14 mouse cellular contexts compared by ENCODE assay signal in the genomic region with DNA sequence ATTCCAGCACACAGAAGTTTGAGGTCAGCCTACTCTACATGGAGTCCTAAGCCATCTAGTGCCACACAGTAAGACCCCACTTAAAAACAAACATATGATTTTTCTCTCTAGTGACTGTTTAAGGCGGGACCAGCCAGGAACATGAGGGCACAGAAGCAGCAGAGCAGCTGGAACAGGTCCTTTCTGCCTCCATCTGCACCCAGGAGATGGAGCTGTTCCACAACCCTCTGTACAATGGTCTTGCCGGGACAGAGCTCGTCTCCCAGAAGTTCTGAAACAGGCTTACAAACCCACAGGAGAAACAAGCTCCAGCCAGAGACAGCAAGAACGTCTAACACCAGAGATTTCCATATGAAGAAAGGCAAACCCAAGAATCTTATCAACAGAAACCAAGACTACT. TPM values are rescaled to one million over a fixed set of nuclear protein-coding genes. Genes with fewer than 3 reads are reported as not detected.
DNase-seq lines count a peak whose midpoint lies in the region; ATAC-seq and TF ChIP-seq lines count a peak whose summit lies in the region.
"Had no signal": no experiment of that assay in that cellular context is flagged by ENCODE, and none has a peak within 500 bp of the region (broad histone marks: within the 10 kb centered on the region; RNA-seq: fewer than 3 reads in every experiment).

No protein-coding gene starts in this region.

- no peak overlapping the region for H3K27ac ChIP-seq in heart, embryonic 10.5 days
- no peak overlapping the region for H3K27ac ChIP-seq in liver, postnatal 0 days (ENCODE audit: low read depth)
- no peak overlapping the region for H3K27ac ChIP-seq in liver, embryonic 12.5 days
- H3K27ac ChIP-seq in stomach, postnatal 0 days (replicated peaks) = no peak overlapping the region
- H3K27ac ChIP-seq in thymus, adult 2 months (ENCODE audit: control insufficient read depth, insufficient read depth, low read length) = no peak overlapping the region
- H3K27ac ChIP-seq: embryonic facial prominence, embryonic 15.5 days; intestine, embryonic 15.5 days; lung, embryonic 15.5 days had no signal

- peak; percentile 64 for DNase-seq in heart, embryonic 10.5 days (ENCODE audit: low spot score)
- DNase-seq in heart, postnatal 25 days (ENCODE audit: low spot score) = no peak
- no peak for DNase-seq in liver, postnatal 0 days
- peak; percentile 22 to 26 for DNase-seq in heart, postnatal 36 days
- DNase-seq in stomach, postnatal 0 days (ENCODE audit: low spot score) = no peak
- DNase-seq in thymus, adult 2 months = no peak

- intact Hi-C loops in heart, postnatal 25 days (cut with DNase I) = no loop called here
- intact Hi-C loops in heart, postnatal 36 days (cut with DNase I) = loop anchor here (2.0 kb wide), 1 partner anchor 27 kb away; no protein-coding TSS in a partner anchor

- peak; percentile 46 for TF ChIP-seq CTCF in liver, postnatal 0 days (IDR thresholded peaks at IDR 0.05; ENCODE audit: low read depth)
- TF ChIP-seq CTCF in stomach, postnatal 0 days (IDR thresholded peaks at IDR 0.05; ENCODE audit: low read depth) = peak; percentile 69
- TF ChIP-seq CTCF in thymus, adult 2 months (IDR thresholded peaks at IDR 0.05; ENCODE audit: borderline replicate concordance, control insufficient read depth, extremely low read depth, insufficient read depth, low read length, poor library complexity) = no peak

- no peak for TF ChIP-seq EP300 in liver, postnatal 0 days (IDR thresholded peaks at IDR 0.05; ENCODE audit: low read depth)
- TF ChIP-seq EP300 in stomach, postnatal 0 days (optimal IDR thresholded peaks at IDR 0.05) = no peak

- TF ChIP-seq POLR2A in thymus, adult 2 months (IDR thresholded peaks at IDR 0.05; ENCODE audit: control insufficient read depth, extremely low read depth, insufficient read depth, low read length, poor library complexity) = no peak

- ATAC-seq in liver, postnatal 0 days = no peak
- no peak for ATAC-seq in liver, embryonic 12.5 days
- ATAC-seq in stomach, postnatal 0 days (ENCODE audit: low FRiP score, low TSS enrichment) = no peak
- ATAC-seq: intestine, embryonic 15.5 days; midbrain, embryonic 16.5 days had no signal

- 60% methylated on average over 4 of the region's 4 CpGs for WGBS in heart, embryonic 10.5 days
- whole genome bisulfite sequencing in liver, postnatal 0 days (ENCODE audit: insufficient replicate concordance) = 53% methylated on average over 4 of the region's 4 CpGs
- WGBS in liver, embryonic 12.5 days (ENCODE audit: insufficient replicate concordance) = 52% methylated on average over 4 of the region's 4 CpGs
- WGBS in stomach, postnatal 0 days = 47% methylated on average over 4 of the region's 4 CpGs
- 67% methylated on average over 4 of the region's 4 CpGs for WGBS in thymus, adult 2 months

- H3K4me2 ChIP-seq in liver, postnatal 0 days (ENCODE audit: low read depth, low read length) = no peak overlapping the region
- H3K4me2 ChIP-seq in liver, embryonic 12.5 days = no peak overlapping the region
- H3K4me2 ChIP-seq in stomach, postnatal 0 days (replicated peaks; ENCODE audit: low read depth) = no peak overlapping the region
- H3K4me2 ChIP-seq: embryonic facial prominence, embryonic 15.5 days; intestine, embryonic 15.5 days; lung, embryonic 15.5 days had no signal

- no peaks in the 10 kb centered on the region for H3K9me3 ChIP-seq in heart, embryonic 10.5 days
- H3K9me3 ChIP-seq in liver, postnatal 0 days (ENCODE audit: low read length) = no peaks in the 10 kb centered on the region
- H3K9me3 ChIP-seq in liver, embryonic 12.5 days (replicated peaks) = no peaks in the 10 kb centered on the region
- H3K9me3 ChIP-seq in stomach, postnatal 0 days (ENCODE audit: control insufficient read depth, low read length) = no peaks in the 10 kb centered on the region
- H3K9me3 ChIP-seq: embryonic facial prominence, embryonic 15.5 days; intestine, embryonic 15.5 days; lung, embryonic 15.5 days had no signal

- H3K4me3 ChIP-seq in heart, embryonic 10.5 days = no peak overlapping the region
- H3K4me3 ChIP-seq in liver, postnatal 0 days (ENCODE audit: low read depth, low read length) = no peak overlapping the region
- no peak overlapping the region for H3K4me3 ChIP-seq in liver, embryonic 12.5 days
- H3K4me3 ChIP-seq in stomach, postnatal 0 days (ENCODE audit: low read depth, low read length) = no peak overlapping the region
- no peak overlapping the region for H3K4me3 ChIP-seq in thymus, adult 2 months (ENCODE audit: control insufficient read depth, insufficient read depth, low read length)
- H3K4me3 ChIP-seq: embryonic facial prominence, embryonic 15.5 days; intestine, embryonic 15.5 days; lung, embryonic 15.5 days had no signal

- no peaks in the 10 kb centered on the region for H3K4me1 ChIP-seq in heart, embryonic 10.5 days
- H3K4me1 ChIP-seq in liver, postnatal 0 days (ENCODE audit: insufficient read depth) = no peaks in the 10 kb centered on the region
- H3K4me1 ChIP-seq in liver, embryonic 12.5 days = peaks cover 3% of the 10 kb centered on the region; the same call in 1 of the 2 replicates
- H3K4me1 ChIP-seq in stomach, postnatal 0 days (replicated peaks; ENCODE audit: control insufficient read depth, insufficient read depth) = no peaks in the 10 kb centered on the region
- H3K4me1 ChIP-seq in thymus, adult 2 months (replicated peaks; ENCODE audit: control insufficient read depth, insufficient read depth, low read length) = no peaks in the 10 kb centered on the region
- H3K4me1 ChIP-seq: embryonic facial prominence, embryonic 15.5 days; intestine, embryonic 15.5 days; lung, embryonic 15.5 days had no signal

- no peaks in the 10 kb centered on the region; the same call in 1 of the 2 replicates for H3K27me3 ChIP-seq in heart, embryonic 10.5 days (ENCODE audit: insufficient read depth, poor library complexity, severe bottlenecking)
- no peaks in the 10 kb centered on the region for H3K27me3 ChIP-seq in liver, postnatal 0 days (ENCODE audit: insufficient read depth, low read length)
- 0 out of 2 replicates have a peak, but pooled peaks cover 3% of the 10 kb centered on the region for H3K27me3 ChIP-seq in liver, embryonic 12.5 days (replicated peaks)
- no peaks in the 10 kb centered on the region for H3K27me3 ChIP-seq in stomach, postnatal 0 days (ENCODE audit: control insufficient read depth, insufficient read depth, low read length)
- H3K27me3 ChIP-seq in thymus, adult 2 months (ENCODE audit: control insufficient read depth, insufficient read depth, low read length) = no peaks in the 10 kb centered on the region
- H3K27me3 ChIP-seq: embryonic facial prominence, embryonic 15.5 days; intestine, embryonic 15.5 days; lung, embryonic 15.5 days had no signal

- no peaks in the 10 kb centered on the region for H3K36me3 ChIP-seq in heart, embryonic 10.5 days
- no peaks in the 10 kb centered on the region for H3K36me3 ChIP-seq in liver, postnatal 0 days (replicated peaks; ENCODE audit: insufficient read depth, low read length)
- H3K36me3 ChIP-seq in liver, embryonic 12.5 days = no peaks in the 10 kb centered on the region
- no peaks in the 10 kb centered on the region for H3K36me3 ChIP-seq in stomach, postnatal 0 days (ENCODE audit: control insufficient read depth, insufficient read depth, low read length)
- H3K36me3 ChIP-seq in thymus, adult 2 months (ENCODE audit: control insufficient read depth, insufficient read depth, low read length) = no peaks in the 10 kb centered on the region
- H3K36me3 ChIP-seq: embryonic facial prominence, embryonic 15.5 days; intestine, embryonic 15.5 days; lung, embryonic 15.5 days had no signal

- H3K9ac ChIP-seq in liver, postnatal 0 days (replicated peaks) = no peak overlapping the region
- H3K9ac ChIP-seq in liver, embryonic 12.5 days = no peak overlapping the region
- no peak overlapping the region for H3K9ac ChIP-seq in stomach, postnatal 0 days (ENCODE audit: low read length)
- H3K9ac ChIP-seq: embryonic facial prominence, embryonic 15.5 days; intestine, embryonic 15.5 days; lung, embryonic 15.5 days had no signal

RNA-seq across cellular contexts. Expression of a gene that starts 3.4 kb away (rescaled TPM):
- polyA plus RNA-seq in heart, embryonic 10.5 days (2016; fragmentation: Nextera tagmentation; extraction: Ambion mirVana) = not detected in 2 replicates
- total RNA-seq in heart, postnatal 25 days (2021) = not detected
- not detected in 2 replicates for polyA plus RNA-seq in liver, postnatal 0 days (2015; fragmentation: Nextera tagmentation; extraction: Ambion mirVana)
- not detected in 2 replicates for polyA plus RNA-seq in liver, embryonic 12.5 days (2016; fragmentation: Nextera tagmentation; extraction: Ambion mirVana)
- not detected for total RNA-seq in heart, postnatal 36 days (2021)
- polyA plus RNA-seq in stomach, postnatal 0 days (2015; fragmentation: Nextera tagmentation; extraction: Ambion mirVana) = not detected in 2 replicates
- not detected in 2 replicates for polyA plus RNA-seq in thymus, adult 2 months (2012; rRNA removed)
- total RNA-seq: neutrophil, adult 5-6 weeks had no signal
- polyA plus RNA-seq: embryonic facial prominence, embryonic 15.5 days; heart, embryonic 14.5 days; intestine, embryonic 15.5 days; lung, embryonic 15.5 days; midbrain, embryonic 16.5 days; thymus, postnatal 0 days had no signal

RNA-seq across cellular contexts. Expression of a gene that starts 3.4 kb away (rescaled TPM):
- polyA plus RNA-seq in heart, embryonic 10.5 days (2016; fragmentation: Nextera tagmentation; extraction: Ambion mirVana) = not detected in 2 replicates
- not detected for total RNA-seq in heart, postnatal 25 days (2021)
- not detected in 2 replicates for polyA plus RNA-seq in liver, postnatal 0 days (2015; fragmentation: Nextera tagmentation; extraction: Ambion mirVana)
- polyA plus RNA-seq in liver, embryonic 12.5 days (2016; fragmentation: Nextera tagmentation; extraction: Ambion mirVana) = not detected in 2 replicates
- total RNA-seq in heart, postnatal 36 days (2021) = not detected
- not detected in 2 replicates for polyA plus RNA-seq in stomach, postnatal 0 days (2015; fragmentation: Nextera tagmentation; extraction: Ambion mirVana)
- not detected in 2 replicates for polyA plus RNA-seq in thymus, adult 2 months (2012; rRNA removed)
- total RNA-seq: neutrophil, adult 5-6 weeks had no signal
- polyA plus RNA-seq: embryonic facial prominence, embryonic 15.5 days; heart, embryonic 14.5 days; intestine, embryonic 15.5 days; lung, embryonic 15.5 days; midbrain, embryonic 16.5 days; thymus, postnatal 0 days had no signal

RNA-seq across cellular contexts. Expression of a gene that starts 8.1 kb away (rescaled TPM):
- not detected in 2 replicates for polyA plus RNA-seq in heart, embryonic 10.5 days (2016; fragmentation: Nextera tagmentation; extraction: Ambion mirVana)
- total RNA-seq in heart, postnatal 25 days (2021) = not detected
- polyA plus RNA-seq in liver, postnatal 0 days (2015; fragmentation: Nextera tagmentation; extraction: Ambion mirVana) = not detected in 2 replicates
- not detected in 2 replicates for polyA plus RNA-seq in liver, embryonic 12.5 days (2016; fragmentation: Nextera tagmentation; extraction: Ambion mirVana)
- total RNA-seq in heart, postnatal 36 days (2021) = not detected
- not detected in 2 replicates for polyA plus RNA-seq in stomach, postnatal 0 days (2015; fragmentation: Nextera tagmentation; extraction: Ambion mirVana)
- not detected in 2 replicates for polyA plus RNA-seq in thymus, adult 2 months (2012; rRNA removed)
- total RNA-seq: neutrophil, adult 5-6 weeks had no signal
- polyA plus RNA-seq: embryonic facial prominence, embryonic 15.5 days; heart, embryonic 14.5 days; intestine, embryonic 15.5 days; lung, embryonic 15.5 days; midbrain, embryonic 16.5 days; thymus, postnatal 0 days had no signal

RNA-seq across cellular contexts. Expression of a gene that starts 8.7 kb away (rescaled TPM):
- not detected in 2 replicates for polyA plus RNA-seq in heart, embryonic 10.5 days (2016; fragmentation: Nextera tagmentation; extraction: Ambion mirVana)
- not detected for total RNA-seq in heart, postnatal 25 days (2021)
- polyA plus RNA-seq in liver, postnatal 0 days (2015; fragmentation: Nextera tagmentation; extraction: Ambion mirVana) = not detected in 2 replicates
- not detected in 2 replicates for polyA plus RNA-seq in liver, embryonic 12.5 days (2016; fragmentation: Nextera tagmentation; extraction: Ambion mirVana)
- not detected for total RNA-seq in heart, postnatal 36 days (2021)
- polyA plus RNA-seq in stomach, postnatal 0 days (2015; fragmentation: Nextera tagmentation; extraction: Ambion mirVana) = not detected in 2 replicates
- not detected in 2 replicates for polyA plus RNA-seq in thymus, adult 2 months (2012; rRNA removed)
- total RNA-seq: neutrophil, adult 5-6 weeks had no signal
- polyA plus RNA-seq: embryonic facial prominence, embryonic 15.5 days; heart, embryonic 14.5 days; intestine, embryonic 15.5 days; lung, embryonic 15.5 days; midbrain, embryonic 16.5 days; thymus, postnatal 0 days had no signal

RNA-seq across cellular contexts. Expression of a gene that starts 20.3 kb away (rescaled TPM):
- polyA plus RNA-seq in heart, embryonic 10.5 days (2016; fragmentation: Nextera tagmentation; extraction: Ambion mirVana) = not detected in 2 replicates
- total RNA-seq in heart, postnatal 25 days (2021) = not detected
- polyA plus RNA-seq in liver, postnatal 0 days (2015; fragmentation: Nextera tagmentation; extraction: Ambion mirVana) = not detected in 2 replicates
- not detected in 2 replicates for polyA plus RNA-seq in liver, embryonic 12.5 days (2016; fragmentation: Nextera tagmentation; extraction: Ambion mirVana)
- not detected for total RNA-seq in heart, postnatal 36 days (2021)
- polyA plus RNA-seq in stomach, postnatal 0 days (2015; fragmentation: Nextera tagmentation; extraction: Ambion mirVana) = not detected in 2 replicates
- polyA plus RNA-seq in thymus, adult 2 months (2012; rRNA removed) = 0.12 TPM in 1 of 2 replicates, not detected in the other
- total RNA-seq: neutrophil, adult 5-6 weeks had no signal
- polyA plus RNA-seq: embryonic facial prominence, embryonic 15.5 days; heart, embryonic 14.5 days; intestine, embryonic 15.5 days; lung, embryonic 15.5 days; midbrain, embryonic 16.5 days; thymus, postnatal 0 days had no signal

Comparison
In these comparisons a context has a peak if more than half of its experiments do, and no peak if none do; other contexts are left out.
1. DNase-seq: peak in heart, embryonic 10.5 days (single experiment) and heart, postnatal 36 days (2 of 2); none in heart, postnatal 25 days (single experiment), liver, postnatal 0 days (single experiment), stomach, postnatal 0 days (single experiment) and thymus, adult 2 months (single experiment).